Mouse (Mus musculus): ENCODE results near the gene Gm20696. TPM values are rescaled to one million over a fixed set of nuclear protein-coding genes. Genes with fewer than 3 reads are reported as not detected.

Gm20696 gene
- total RNA-seq (2023), result 11.7 and 23.1 TPM in 2 replicates

GRCm38 (mm10) chr6:99666318-99667171, at the start of gene Gm20696, which contains the start of gene Eif4e3:
Gm20696 (minus strand) TSS chr6:99666797.
Eif4e3 (minus strand) TSS chr6:99666771.

DNA sequence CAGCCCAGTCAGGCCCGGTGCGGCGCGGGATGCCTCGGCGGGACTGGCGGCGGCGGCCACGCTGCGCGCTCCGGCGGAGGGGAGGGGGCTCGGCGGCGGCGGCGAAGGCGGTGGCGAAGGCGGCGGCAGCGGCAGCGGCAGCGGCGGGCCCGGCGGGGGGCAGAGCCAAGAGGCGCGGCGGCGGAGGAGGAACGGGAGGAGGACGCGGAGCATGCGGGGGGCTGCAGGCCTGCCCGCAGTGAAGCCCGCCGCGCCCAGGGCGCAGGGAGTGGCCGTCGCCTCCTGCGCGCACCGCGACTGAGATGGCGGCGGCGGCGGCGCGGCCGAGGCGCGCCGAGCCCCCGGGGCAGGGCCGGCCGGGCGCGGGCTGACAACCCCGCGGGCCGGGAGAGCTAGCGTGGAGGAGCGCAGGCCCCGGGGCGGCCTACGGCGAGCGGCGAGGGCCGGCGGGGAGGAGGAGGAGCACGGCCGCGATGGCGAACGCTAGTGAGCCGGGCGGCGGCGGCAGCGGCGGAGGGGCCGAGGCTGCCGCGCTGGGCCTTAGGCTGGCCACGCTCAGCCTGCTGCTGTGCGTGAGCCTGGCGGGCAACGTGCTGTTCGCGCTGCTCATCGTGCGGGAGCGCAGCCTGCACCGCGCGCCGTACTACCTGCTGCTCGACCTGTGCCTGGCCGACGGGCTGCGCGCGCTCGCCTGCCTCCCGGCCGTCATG, 25.8 kb upstream of the Gm20696 start, which contains the start of gene Gpr27:
Gene Gpr27 (plus strand): TSS at position 474 of the 710 bp plus-strand sequence.

DNA sequence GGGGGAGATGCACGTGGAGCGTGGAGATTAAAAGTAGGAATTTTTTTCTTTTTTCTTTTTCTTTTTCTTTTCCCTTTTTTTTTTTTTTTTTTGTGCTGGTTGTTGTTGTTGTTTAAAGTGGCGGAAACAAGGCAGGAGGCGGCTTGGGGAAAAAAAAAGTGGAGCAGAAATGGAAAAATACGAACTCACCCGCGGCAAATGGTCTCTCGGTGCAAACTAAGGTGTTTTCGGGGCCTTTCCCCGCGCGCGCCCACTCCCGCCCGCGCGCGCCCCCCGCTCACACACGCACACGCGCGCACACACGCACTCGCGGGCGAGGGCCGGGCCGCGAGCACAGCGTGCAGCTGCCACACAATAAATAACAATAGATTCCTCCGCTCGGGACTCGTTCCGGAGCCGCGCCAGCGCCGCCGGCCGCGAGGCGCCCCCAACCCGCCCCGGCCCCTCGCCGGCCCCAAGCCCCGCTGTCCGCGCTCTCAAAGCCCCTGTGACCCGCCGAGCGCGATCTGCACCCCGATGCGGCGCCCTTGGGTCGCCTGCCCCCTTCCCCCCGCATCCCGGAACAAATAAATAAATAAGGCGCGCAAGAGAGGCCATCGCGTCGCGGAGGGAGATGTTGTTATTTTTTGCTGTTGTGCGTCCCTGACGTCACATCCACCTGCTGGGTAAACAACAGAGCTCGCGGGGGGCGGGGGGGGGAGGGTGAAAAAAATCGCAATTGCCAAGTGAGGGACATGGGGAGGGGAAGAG, 144.1 kb downstream of the Gm20696 start, which contains the start of gene Foxp1:
Gene Foxp1 (minus strand): TSS at position 363 of the 750 bp plus-strand sequence.

Other genes with a start within 250 kb of the Gm20696 start
- gene Foxp1, start 144.1 kb downstream of the Gm20696 start, total RNA-seq (2023), result 103 and 155 TPM in 2 replicates
- gene Eif4e3, start within 50 bp of the Gm20696 start, total RNA-seq (2023), result 43.1 and 47.3 TPM in 2 replicates
- 33.7 and 38.6 TPM in 2 replicates for gene Gpr27, start 25.9 kb upstream of the Gm20696 start, total RNA-seq (2023)
- gene Prok2, start 59.6 kb upstream of the Gm20696 start, total RNA-seq (2023), result 9.3 and 18.2 TPM in 2 replicates

Measured in neutrophil, adult 65 days (primary cell).